Mouse (Mus musculus) right cerebral cortex, postnatal 25 days (tissue): ENCODE measurements around the gene Bahcc1.

Source experiments
- DNase-seq: peaks from one replicate; pipeline ENCODE4 v3.0.0; 2022

Gene Bahcc1

DNA sequence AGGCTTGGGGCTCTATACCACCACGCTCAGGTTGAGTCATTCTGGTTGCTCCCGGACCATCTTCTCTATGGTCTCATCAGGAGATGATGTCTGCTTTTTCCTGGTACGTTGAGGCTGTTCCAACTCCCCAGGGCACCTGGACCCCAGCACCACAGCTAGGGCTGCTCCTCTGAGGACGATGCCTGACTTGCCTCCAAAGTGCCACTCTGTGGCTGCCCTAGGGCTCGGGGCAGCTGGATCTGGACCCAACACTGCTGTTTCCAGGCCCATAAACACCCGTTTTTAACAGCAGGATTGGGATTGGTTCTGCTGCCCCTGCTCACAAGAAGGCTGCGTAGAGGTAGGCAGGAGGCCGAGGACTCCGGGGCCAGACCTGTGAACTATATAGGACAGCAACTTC is 70.4 kb downstream of the Bahcc1 start:
- no peak for DNase-seq

DNA sequence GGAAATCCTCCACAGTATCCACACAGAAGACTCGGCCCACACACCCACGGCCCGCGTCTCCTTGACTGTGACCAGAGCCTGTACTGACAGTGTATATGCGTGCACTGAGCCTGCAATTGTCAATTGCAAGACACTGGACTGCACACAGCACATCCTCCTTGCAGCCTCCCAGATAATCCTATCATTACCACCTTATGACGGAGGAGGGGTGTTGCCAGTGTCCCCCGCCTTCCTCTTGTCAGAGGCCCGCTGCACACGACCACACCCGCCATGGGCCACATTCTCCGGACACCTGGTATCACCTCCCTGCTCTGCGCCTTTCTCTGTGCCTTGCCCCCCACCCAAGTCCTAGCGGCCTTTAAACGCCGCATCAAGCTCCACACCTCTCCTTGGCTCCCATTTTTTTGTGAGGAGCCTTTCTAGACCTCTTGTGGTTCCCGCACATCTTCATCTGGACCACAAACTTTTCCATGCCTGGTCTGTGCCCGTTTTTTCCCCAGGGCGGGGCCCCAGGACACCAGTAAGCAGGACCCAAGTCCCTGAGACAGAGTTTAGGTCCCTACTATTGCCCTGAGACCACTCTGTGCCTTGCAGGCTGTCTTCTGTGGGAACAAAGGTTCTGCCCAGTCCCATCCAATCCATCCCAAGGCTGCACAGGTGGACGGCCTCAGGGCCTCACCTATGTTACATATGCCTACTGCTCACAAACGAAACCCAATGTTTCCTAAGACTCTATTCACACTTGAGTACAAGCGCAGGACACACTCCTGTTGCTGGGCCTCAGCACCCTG is 71.0 kb downstream of the Bahcc1 start:
- no peak for DNase-seq

DNA sequence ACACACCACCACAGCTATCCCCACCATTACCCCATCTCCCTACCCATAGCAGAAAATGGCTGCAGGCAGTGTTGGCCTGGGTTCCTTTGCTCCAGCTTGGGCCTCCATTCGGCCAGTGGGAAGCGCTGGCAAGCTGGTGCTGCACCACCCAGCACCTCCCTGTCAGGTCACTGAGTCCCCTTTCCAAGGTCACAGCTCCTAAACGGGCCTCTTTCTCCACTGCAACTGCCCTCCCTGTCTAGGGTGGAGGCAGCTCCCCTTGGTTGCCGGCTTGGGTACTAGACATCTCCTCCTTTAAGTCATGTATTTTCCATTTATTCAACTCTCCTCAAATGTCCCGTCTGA is 71.6 kb downstream of the Bahcc1 start:
- no peak for DNase-seq

DNA sequence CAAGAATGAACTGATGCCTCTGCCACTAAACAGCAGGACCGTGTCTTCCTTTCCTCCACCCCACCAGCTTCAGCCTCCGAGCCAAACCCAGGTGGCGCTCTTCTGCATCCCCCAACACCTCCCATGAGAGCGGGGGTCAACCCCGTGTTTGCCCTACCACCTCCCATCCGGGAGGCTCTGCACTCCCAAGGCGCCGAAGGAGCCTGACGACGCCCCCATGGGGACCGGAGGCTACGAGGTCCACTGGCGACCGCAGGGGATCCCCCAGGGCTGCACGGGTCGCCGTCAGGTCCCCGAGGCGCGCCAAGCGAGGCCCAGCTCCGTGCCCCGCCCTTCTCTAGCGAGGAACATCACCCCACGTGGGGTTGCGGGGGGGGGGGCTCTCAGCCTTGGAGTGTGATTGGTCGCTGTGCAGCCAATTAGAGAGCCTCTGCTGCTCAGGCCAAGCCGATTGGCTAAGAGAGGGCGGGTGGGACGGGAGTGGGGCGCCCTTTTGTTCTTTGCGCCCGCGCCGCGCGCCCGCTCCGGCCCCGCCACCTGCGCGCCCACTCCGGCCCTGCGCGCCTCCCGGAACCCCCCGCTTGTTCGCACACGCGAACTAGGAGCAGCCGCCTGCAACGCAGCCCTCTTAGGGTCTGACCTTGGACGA is 72.3 kb downstream of the Bahcc1 start:
- DNase-seq: peak; percentile 81

DNA sequence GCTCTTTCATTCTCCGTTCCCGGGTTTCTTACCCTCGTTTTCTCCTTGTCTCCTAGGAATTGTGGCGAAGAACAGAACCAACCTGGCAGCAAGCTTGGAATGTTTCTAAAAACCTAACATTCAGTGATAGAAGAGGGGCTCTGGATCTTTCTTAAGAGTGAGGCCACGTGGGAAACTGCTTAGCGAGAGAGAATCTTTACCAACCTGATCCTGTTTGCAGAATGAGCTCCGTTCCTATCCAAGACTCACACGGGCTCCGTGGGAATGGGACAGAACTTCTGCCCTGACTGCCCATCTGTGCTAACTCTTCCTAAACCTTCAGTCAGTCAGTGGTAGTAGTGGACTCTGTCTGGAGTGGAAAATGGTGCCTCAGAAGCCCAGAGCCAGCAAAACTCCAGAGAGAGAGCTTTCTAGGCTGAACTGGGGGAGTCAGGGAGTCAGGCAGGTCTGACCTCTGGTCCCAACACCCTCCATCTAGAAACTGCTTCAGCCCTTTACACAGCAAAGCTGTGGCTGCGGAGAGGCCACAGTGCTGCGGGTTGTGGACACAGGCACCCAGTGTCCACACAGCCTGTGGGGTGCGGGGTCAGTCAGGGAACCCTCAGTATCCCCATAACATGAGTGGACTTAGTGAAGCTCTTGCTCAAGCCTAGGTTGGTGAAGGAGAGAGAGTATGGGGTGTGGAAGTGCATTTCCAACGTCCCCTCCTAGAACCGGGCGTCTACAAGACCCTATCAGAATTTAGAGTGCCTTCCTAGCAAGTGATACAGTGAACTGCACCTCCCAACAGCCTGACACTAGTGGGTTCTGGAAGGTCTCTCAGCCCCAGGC is 73.0 kb downstream of the Bahcc1 start:
- DNase-seq: no peak

DNA sequence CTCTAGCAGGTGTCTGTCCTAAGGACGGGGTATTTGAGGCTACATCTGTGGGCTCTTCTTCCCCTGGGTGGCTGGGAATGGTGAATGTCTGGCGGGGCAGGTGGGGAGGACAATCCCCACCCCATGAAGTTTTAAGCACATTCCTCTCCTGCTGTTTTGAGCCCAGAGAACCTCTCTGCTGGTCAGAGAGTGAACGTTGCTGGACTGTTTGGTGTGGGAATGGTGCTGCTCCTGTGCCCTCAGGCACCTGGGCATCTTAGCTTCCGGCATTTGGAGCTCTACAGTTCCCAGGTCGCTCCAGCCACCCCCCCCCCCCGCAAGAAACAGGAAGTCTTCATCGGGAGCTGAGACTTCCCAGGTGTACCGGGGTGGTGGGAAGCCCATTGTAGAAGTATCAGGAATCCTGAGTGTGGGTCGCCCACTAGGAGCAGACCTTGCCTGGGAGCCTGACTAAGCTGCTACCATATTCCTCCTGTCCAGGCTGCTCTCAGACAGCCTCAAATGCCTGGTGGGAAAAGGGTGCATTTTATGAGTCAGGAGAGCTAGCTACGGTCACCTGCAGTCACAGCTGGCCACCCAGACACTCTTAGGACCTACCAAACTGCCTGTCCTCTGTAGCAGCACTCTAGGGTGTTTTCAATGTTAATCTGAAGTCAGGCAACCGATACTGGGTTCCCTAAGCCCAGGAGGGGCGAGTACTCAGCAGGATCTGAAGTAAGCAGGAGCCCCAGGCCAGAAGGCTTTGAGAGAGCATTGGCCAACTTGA is 73.8 kb downstream of the Bahcc1 start:
- DNase-seq: no peak

DNA sequence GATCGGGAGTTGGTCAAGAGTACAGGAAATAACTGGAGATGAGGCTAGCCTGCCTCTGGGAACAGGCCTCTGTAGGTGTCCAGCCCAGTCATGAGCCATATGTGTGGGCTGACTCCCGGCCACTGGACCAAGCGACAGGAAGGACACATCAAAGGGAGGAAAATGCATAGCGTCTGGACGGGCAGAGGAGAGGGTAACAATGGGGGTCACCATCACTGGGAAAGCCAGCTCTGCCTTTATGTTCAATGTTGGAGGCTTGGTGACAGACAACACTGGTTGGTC is 74.3 kb downstream of the Bahcc1 start:
- no peak for DNase-seq

DNA sequence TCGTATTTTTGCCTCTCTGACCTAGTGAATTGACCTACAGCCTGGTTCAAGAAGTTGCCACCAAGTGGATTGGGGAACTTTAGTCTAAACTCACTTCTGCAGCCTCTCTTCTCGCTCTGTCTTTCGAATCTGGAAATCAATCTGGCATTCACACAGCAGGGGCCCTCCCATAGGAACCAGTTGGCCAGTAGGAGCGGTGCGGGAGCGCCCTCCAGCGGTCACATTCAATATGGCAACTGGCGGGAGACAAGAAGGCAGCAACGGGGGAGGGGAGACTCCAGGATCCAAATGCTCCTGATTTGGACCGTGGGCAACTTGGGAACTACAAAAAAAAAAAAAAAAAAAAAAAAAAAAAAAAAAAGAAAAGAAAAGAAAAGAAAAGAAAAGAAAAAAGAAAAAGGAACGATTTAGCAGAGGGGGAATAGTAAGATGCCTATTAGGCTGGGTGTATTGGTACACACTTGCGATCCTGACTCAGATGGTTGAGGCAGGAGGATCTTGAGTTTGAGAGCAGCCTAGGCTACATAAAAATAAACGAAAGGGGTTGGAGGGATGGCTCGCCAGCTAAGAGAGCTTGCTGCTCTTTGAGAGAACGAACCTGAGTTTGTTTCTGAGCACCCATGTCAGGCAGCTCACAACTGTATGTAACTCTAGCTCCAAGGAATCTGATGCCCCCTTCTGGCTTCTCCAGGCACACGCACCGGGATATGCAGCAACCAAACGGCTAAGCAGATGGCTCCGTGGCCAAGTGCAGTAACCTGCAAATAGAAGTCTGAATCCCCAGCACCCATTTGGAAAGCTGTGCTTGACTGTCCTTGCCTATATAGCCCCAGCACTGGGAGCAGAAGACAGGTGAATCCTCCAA is 75.1 kb downstream of the Bahcc1 start:
- DNase-seq: peak; percentile 90

DNA sequence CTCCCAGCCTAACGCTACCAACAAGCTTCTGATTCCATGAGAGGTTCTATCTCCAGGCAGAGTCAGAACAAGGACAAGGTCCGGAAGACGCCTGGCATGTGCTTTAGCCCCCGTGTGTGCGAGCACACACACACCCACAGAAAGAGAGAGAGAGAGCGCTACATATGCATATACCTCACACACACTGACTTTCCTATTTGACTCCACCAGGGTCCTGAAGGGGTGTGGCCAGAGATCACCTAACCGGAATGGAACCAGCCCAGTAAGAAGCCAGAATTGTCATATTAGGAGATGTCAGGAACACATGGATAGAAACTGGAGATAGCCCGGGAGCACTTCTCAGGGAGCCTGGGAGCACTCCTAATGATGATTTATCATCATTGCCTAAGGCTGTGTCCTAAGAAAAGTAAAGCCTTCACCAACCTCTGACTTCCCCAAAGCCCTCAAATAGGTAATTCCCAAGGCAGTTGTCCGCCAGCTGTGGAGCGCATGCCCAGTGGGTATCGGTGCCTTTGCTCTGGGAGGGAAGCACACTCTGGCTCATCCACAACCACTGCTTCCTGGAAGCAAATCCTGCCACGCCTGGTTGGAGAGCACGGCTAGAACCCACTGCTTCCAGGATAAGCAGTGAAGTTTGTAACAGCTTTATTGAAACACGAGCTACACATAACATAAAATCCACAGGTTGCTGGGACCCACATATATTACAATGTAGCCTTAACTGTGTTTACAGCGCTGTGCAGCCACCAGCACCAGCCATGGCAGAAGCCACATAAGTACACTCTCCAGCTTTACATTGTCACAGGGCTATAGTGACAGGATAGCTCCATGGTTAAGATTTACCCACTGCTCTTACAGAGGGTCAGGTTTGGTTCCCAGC is 75.9 kb downstream of the Bahcc1 start:
- no peak for DNase-seq

DNA sequence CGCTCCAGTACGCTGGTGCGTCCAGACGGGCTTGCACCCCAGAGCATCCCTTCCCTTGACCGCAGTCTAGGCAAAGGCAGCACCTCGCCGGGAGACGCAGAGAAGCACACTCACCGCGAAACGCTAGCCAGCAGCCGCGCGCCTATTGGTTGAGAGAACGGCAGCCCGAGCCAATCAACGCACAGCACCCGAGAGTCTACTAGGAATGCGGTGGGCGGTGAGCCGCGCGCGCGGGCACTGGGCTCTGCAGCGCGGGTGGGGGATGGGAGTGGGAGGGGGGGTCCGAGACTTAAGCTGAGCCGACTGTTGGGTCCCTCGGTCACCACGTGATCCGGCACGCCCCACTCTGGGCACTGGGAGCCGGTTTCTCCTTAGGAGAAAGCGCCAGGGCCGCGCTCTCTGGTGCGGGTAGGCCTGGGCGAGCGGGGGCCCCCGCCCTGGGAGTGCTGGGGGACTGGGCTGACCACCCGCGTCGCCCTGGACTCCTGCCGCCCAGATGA is 78.1 kb downstream of the Bahcc1 start:
- peak; percentile 93 for DNase-seq

DNA sequence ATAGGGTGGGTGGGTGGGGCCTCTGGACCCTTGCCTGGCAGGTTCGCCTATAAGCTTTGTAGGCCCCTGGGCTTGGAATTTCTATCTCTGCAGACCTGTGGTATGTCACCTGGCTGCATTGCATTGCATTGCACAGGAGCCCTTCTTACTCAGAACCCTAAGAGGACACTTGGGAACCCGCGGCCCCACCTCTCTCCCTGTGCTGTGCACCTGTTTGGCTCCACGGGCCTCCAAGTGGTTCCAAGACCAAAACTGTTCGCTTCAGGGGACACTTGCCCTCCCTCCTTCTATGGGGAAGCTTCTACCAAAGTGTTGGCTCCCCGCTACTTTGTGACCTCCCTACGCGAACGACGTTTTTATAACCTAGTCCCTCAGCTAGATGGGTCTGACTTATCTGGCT is 78.8 kb downstream of the Bahcc1 start:
- DNase-seq: no peak

DNA sequence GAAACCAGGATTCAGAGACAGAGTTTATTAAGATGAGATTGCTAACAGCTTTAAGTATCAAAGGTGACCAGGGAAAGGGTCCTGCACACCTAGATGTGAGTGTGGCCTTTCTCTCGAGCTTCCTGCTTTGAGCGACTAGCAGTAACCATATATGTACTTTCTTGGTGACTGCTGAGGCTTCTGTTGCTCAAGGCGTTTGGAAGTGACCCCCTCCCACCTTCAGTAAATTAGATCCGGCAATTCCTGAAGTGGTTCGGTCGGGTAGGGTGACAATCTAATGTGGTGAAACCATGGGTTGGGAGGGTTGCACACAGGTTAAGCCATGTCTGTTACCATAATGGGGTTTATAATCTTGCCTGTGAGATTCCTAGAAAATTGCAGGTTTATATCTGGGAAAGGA is 79.3 kb downstream of the Bahcc1 start:
- no peak for DNase-seq

DNA sequence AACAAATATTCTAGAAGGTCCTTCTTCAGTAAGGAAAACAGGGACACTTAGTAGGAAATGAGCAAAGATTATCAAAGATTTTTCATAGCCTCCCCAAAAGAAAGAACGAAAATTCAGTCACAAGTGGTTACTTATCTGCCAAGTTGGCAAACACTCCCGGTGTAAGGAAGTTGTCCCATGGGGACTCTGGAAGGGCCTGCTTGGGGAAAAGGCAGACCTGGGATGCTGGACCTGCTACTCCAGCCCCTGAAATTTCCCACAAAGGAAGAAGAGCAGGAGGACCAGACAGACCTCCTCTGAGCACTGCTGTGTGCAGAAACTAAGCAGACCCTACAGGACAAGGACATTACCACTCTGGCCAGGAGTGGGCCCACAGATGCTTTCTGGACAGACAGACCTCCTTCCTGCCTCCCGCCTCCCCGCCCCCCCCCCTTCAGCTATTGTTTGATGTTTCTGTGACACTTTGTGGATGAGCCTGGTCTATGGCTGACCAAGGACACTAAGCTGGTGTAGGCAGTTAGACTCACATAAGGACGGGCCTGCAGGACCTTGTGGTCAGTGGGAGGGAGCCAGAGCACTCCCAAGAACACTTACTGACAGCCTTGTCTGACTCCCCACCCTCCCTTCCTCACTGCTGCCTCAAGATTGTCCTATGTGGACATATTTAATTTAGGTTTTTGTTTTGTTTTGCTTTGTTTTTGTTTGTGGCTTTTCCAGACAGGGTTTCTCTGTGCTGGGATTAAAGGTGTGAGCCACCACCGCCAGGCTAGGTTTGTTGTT is 81.3 kb downstream of the Bahcc1 start:
- DNase-seq: no peak

DNA sequence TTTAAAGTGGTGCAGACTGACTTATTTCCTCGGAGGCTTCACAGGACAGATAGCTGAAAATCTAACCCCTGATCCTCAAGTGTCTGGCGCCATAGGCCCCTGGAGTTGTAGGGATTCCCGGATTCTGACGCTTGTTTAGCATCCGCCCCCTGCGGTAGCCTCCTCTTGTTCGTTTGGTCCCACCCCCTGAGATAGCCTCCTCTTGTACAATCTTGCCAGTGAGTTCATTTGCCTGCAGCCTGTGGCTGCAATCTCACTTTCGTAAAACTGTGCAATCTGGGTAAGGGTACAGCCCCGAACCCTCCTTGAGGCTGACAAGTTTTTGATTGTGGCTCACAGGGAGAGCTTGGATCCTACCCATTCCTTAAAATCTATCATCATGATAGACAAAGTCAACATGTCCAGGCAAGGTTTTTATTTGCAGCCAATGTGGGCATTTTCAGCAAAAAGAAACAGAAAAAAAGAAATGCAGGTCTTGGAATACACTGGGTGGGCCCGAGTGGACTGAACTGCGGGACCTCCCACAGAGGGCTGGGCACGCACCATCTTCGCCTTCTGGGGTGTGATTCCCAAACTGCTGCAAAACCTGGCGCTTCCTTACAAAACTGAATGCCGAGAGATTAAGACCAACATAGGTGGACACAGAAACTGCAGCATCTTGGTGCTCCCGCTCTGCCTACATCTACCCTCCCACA is 82.1 kb downstream of the Bahcc1 start:
- DNase-seq: no peak

DNA sequence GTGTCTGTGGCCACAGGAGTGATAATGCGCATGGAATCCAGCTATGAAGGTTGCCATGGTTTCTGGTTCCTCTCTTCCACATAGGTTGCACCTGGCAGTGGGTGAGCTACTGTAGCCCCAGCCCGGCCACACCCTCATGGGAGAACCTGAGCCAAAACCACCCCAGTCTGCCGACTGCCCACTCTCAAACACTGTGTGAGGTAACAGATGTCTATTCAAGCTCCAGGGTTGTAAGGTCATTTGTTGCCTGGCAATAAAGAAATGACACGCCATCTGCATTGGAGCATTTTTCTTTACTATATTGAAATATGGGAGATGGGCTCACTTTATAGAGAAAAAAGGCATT is 82.6 kb downstream of the Bahcc1 start:
- peak; percentile 60 for DNase-seq

DNA sequence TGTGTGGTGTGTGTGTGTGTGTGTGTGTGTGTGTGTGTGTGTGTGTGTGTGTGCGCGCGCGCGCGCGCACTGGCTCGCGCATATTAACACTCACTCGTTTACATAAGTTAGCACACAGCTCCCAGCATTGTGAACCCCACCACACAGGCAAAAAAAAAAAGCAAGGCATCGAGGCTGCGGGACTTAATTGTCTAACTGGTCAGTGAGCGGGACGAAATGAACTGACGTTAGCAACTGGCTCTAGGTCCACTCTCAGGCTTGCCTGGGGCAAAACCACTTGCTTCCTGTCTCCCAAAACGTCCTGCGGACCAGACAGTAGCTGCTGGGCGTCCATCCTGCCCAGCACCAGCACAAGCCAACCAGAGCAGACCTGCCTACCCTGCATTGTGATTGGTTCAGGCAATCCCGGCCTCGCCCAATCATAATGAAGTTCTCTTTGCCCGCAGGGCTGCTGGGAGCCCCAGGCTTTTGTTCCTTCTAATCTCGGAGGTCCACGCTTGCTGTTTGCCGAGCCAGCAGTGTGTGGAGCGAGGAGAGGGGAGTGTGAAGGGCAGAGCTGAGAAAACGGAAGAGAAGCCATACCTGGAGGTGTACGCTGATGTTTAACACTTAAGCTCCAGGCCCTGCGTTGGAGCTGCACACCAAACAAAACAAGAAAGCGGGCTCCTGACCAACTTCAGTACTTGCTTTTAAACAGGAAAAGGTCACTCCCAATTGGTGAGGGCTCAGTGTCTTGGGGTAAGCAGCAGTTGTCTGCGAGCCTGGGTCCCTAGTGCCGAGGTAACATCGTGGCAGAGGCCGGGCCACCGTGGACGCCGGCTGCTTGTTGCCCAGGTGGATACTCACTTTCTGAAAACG is 83.3 kb downstream of the Bahcc1 start:
- peak; percentile 94 for DNase-seq

DNA sequence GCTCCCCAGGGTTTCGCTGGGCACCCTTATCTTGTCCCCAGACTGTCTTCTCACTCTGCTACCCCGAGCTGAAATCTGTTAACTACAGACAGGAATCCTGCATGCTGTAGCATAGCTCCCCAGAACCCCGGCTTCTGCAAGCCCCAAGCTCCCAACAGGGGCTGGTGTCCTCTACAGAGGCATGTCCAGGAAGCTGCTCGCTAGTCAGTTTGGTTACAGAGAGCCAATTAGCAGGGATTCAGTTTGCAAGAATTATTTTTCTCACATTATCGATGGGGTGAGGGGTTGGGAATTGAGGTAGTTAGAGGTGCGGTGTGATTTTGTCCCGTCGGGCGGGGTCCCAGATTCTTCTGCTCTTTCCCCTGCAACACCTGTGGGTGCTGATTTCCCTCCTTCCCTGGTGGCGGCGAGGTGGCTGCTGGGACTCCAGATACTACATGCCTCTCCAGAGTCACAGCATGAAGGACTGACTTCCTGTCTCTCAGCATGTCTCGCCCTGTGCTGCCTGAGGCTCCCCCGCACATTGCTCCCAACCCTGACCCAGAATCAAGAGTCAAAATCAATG is 84.0 kb downstream of the Bahcc1 start:
- no peak for DNase-seq

DNA sequence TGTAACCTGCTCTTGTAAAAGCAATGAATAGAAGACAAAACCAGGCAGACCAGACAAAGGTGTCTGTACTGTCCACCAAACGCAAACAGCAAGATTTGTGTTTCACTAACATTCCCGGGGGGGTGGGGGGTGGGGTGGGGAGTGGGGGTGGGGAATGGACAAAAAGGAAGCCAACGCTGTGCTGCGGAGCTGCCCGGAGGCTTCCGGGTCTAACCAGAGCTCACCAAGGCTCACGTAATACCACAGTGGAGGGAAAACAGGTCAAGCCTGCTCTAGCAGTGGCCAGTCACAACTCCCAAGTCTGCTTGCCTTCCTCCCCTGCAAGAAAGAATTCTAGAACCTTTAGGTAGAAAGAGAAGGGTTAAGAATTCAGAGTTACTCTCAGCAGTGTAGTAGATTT is 84.7 kb downstream of the Bahcc1 start:
- DNase-seq: no peak
